Mouse (Mus musculus): ENCODE results near the gene Arhgap45.

DNA sequence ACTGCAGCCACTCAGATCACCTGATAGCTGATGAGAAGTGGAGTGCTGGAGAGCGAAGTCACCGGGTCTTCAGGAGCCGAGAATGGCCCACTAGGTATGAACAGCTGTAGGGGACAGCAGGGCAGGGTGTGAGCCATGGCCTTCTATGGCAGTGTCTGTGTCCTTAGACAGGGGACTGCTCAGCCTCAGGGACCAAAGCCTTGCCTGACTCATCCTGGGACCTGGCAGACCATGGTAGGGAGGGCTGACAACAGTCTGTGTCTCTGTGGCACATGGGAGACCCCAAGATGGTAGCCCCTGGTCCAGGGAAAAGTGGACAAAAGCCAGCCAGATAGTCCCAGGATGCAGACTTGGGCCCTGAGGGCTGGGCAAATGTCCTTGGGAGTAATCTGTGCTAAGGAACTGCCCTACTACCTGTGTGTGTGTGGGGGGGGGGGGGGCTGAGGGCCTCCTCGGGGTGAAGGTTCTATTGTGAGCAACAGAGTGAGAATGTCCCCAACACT lies 53.5 kb downstream of the Arhgap45 start:
- no peak for TF ChIP-seq USF1 (IDR thresholded peaks at IDR 0.05; ENCODE audit: low read depth)
- TF ChIP-seq TCF12 (IDR thresholded peaks at IDR 0.05; ENCODE audit: insufficient read depth, poor library complexity, severe bottlenecking): no peak
- TF ChIP-seq POLR2A (IDR thresholded peaks at IDR 0.05; ENCODE audit: insufficient read length, low read depth): no peak
- no peak for TF ChIP-seq MAX (IDR thresholded peaks at IDR 0.05; ENCODE audit: low read depth)
- no peak for TF ChIP-seq MYOD1 (IDR thresholded peaks at IDR 0.05; ENCODE audit: control insufficient read depth in 1 of 3, insufficient read length in 2 of 3, low read depth in 2 of 3)
- no peak for TF ChIP-seq E2F4 (IDR thresholded peaks at IDR 0.05; ENCODE audit: insufficient read depth)
- no peak for TF ChIP-seq POLR2AphosphoS2 (IDR thresholded peaks at IDR 0.05; ENCODE audit: insufficient read length, low read depth)
- TF ChIP-seq MYOG (IDR thresholded peaks at IDR 0.05; ENCODE audit: control insufficient read depth in 1 of 3, insufficient read depth in 1 of 3, insufficient read length in 2 of 3, low read depth in 2 of 3): no peak
- no peak for TF ChIP-seq CEBPB (IDR thresholded peaks at IDR 0.05; ENCODE audit: insufficient read depth, poor library complexity, severe bottlenecking)
- no peak for TF ChIP-seq REST (IDR thresholded peaks at IDR 0.05; ENCODE audit: insufficient read depth, insufficient read length)
- TF ChIP-seq TCF3 (IDR thresholded peaks at IDR 0.05; ENCODE audit: insufficient read length, low read depth): no peak

Measured in myocyte (in vitro differentiated cells).